Mouse (Mus musculus) lung, adult 2 months (tissue): ENCODE results near the gene Dmrt3. TPM values are rescaled to one million over a fixed set of nuclear protein-coding genes. Genes with fewer than 3 reads are reported as not detected.
A peak's percentile ranks its signal among the peaks of the same experiment; 100 is the strongest.

ENCODE experiments used
- DNase-seq: peaks from one replicate; pipeline ENCODE4 v3.0.0; 2022
- H3K4me1 ChIP-seq: fragments of 200-500 bp; 2 replicates; pipeline ENCODE4 v1.6.1; 2011; ENCODE audit warnings: low read length; ENCODE audit not compliant: control insufficient read depth, insufficient read depth
- H3K4me3 ChIP-seq: fragments of 200-500 bp; replicated peaks from 2 replicates; pipeline ENCODE3; 2011; ENCODE audit warnings: low read depth, mild to moderate bottlenecking, control low read depth, low read length; ENCODE audit errors: extremely low read depth
- CTCF ChIP-seq: fragments of 200-500 bp; IDR thresholded peaks from 2 replicates; pipeline ENCODE4 v1.5.1; 2011; ENCODE audit warnings: mild to moderate bottlenecking, low read length, control low read depth; ENCODE audit not compliant: insufficient read depth
- POLR2A ChIP-seq: fragments of 200-500 bp; IDR thresholded peaks from 2 replicates; pipeline ENCODE4 v1.6.1; 2011; ENCODE audit warnings: low read depth, mild to moderate bottlenecking, control low read depth, low read length, borderline replicate concordance; ENCODE audit errors: extremely low read depth
- WGBS: fragments of 180-500 bp; shearing (Covaris S2); methylation state at CpG from one replicate; pipeline ENCODE4 v1.1.7; 2018; 5-methylcytosine and 5-hydroxymethylcytosine counted together
- polyA plus RNA-seq: library from polyadenylated mRNA; depleted of rRNA; stranded (reverse); fragments of >200 nt; gene quantifications from 2 replicates; pipeline ENCODE4 v1.2.3, GENCODE M21; 2012

The Dmrt3 gene
- polyA plus RNA-seq, 1 experiment: 1.0 TPM

DNA sequence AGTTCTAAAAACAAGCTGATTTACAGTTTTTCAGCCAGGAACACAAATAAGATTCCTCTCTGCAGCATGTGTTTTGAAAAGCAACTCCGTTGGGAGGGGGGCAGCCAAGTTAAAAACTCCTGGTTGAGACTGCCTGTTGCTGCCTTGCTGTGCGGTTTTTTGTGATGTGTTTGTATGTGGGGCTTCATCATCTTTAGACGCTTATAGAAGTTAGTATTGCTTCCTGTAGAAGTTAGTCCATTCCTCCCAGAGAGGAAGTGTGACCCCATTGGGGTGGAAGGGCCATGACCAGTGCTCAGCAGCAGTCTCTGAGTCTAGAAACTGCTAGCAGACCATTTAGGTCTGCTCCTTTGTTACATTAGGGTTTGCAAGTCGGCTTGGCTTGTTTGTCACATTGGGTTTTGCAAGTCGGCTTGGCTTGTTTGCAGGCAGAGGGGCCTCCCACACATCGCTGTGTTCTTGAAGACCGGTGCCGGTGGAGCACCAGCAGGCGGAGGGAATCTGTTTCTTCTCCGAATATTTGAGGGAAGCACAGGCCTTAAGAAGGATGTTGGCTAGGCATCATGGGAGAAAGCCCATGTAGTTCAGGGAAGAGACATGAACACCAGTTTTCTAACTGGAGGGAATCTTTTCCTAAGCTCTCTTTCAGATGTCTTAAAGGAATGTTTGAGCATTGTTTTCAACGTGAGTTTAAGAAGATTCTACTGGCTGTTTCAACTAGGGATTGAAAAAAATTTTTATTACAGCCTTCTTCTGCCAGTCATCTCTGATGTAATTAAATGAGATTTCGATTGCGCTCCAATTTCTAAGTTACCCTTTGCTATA is 3.6 kb downstream of the Dmrt3 start:
- no peak for TF ChIP-seq POLR2A
- no peak for TF ChIP-seq CTCF
- Histone ChIP-seq H3K4me3 (no peak overlapping the region), H3K4me1 (no peaks in the 10 kb centered on the region; the same call in 1 of the 2 replicates)
- 12% methylated on average over 13 of the region's 13 CpGs for WGBS
- no peak for DNase-seq

DNA sequence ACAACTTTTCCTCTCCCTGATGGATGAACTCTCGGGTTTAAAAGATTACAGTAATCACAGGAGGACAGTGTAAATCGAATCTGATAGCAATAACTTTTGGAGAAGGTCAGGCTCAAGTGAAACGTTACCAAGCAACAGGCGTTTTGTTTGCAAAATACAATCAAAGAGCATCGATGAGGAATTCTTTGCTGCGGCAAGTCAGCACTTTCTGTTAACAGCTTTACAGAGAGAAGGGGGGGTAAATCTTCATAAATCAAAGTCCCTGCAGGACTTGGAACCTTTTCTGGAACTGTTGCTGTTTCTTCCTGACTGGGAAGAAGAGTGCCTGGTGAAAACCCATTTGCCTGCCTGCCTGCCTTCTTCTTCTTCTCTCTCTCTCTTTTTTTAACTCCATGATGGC is 5.8 kb downstream of the Dmrt3 start:
- 11% methylated on average over 6 of the region's 6 CpGs for WGBS
- Histone ChIP-seq H3K4me3 (no peak overlapping the region), H3K4me1 (no peaks in the 10 kb centered on the region)
- TF ChIP-seq POLR2A: no peak
- no peak for TF ChIP-seq CTCF
- DNase-seq: no peak

DNA sequence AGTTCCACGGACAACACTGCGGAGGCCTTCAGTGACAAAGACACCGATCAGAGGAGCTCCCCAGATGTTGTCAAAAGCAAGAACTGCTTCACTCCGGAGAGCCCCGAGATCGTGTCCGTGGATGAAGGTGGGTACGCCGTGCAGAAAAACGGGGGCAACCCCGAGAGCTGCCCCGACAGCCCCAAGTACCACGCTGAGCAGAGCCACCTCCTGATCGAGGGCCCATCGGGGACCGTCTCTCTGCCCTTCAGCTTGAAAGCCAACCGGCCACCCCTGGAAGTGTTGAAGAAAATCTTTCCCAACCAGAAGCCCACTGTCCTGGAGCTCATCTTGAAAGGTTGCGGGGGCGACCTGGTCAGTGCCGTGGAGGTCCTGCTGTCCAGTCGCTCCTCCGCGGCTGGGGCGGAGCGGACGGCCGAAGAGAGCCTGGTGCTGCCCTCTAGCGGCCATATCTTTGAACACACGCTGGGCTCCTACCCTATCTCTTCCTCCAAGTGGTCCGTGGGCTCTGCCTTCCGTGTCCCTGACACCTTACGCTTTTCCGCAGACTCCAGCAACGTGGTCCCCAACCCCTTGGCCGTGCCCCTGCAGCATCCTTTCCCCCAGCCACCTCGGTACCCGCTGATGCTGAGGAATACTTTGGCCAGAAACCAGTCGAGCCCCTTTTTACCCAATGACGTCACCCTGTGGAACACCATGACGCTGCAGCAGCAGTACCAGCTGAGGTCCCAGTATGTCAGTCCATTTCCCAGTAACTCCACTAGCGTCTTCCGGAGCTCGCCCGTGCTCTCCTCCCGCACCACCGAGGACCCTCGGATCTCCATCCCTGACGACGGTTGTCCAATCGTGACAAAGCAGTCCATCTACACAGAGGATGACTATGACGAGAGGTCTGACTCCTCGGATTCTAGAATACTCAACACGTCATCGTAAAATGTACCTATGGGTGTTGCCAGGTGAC is 12.5 kb downstream of the Dmrt3 start:
- Histone ChIP-seq H3K4me1 (no peaks in the 10 kb centered on the region), H3K4me3 (no peak overlapping the region)
- WGBS: 32% methylated on average over 54 of the region's 54 CpGs
- peak; percentile 67 for DNase-seq
- TF ChIP-seq POLR2A: no peak
- TF ChIP-seq CTCF: peak; percentile 65

DNA sequence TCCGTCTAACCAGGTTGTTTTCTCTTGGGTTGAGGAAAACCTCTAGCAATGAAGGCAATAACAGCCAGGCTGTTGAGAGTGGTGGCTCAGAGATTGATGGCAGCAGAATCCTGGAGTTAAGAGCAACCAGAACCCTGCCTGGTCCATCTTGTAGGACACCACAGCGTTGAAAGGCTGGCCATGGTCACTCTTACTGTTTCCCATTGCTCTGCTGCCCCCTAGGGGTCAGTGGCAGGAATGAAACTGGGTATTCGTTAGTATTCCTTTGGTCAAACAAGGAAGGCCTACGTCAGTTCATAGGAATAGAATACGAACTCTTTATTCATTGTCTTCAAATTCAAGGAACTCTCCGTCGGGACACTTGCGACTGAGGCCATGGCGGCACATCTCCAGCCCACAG is 18.4 kb downstream of the Dmrt3 start:
- peak; percentile 86 for TF ChIP-seq CTCF
- TF ChIP-seq POLR2A: no peak
- Histone ChIP-seq H3K4me1 (no peaks in the 10 kb centered on the region), H3K4me3 (no peak overlapping the region)
- DNase-seq: peak; percentile 49
- 12% methylated on average over 9 of the region's 9 CpGs for WGBS

DNA sequence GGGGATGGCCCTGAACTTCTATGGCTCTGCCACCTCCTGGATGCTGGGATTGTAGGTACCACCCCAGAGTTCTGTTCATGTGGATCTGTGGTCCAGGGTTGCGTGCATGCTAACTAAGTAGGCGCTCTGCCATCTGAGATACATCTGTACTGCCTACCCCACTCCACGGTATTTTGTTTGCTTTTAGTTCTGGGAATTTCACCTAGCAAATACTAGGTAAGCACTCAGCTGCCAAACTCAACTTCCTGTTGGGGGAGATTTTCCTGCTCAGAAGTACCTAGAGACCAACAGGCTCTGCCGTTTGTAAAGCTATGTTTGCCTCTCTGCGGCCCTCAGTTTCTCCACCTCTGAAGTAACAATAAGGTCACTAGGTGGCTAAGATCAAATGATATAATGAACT is 25.0 kb downstream of the Dmrt3 start:
- TF ChIP-seq POLR2A (no peak), CTCF (no peak)
- Histone ChIP-seq H3K4me1 (no peaks in the 10 kb centered on the region), H3K4me3 (no peak overlapping the region)
- no peak for DNase-seq
- whole genome bisulfite sequencing: 51% methylated on average over 5 of the region's 5 CpGs

DNA sequence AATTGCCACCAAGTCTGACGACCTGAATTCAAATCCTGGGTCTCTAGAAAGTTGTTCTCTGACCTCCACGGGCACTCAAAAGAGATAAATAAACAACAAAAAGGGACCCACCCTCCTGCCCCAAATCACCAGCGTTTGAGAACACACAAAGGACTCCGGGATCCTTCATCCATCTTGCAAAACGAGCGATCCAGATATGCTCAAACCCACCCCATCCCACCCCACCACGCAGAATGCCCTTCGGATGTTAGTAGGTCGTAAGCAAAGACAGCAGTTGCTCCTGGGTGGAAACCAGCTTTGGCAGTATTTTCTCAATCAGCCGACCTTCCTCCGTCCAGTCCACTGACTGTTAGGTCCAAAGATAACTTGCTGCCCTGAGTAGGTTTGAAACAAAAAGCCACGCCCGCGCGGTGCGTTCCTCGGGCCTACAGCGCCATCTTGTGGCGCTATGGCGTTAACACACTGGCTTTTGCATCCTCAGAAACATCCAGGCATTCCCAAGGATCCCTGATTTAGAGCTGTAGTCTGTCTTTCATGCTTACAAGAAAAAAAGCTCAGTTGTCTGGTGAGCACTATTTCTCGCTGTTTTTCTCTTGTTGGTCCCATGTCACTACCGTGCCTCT is 25.6 kb downstream of the Dmrt3 start:
- DNase-seq: peak; percentile 50
- TF ChIP-seq POLR2A: no peak
- peak; percentile 89 for TF ChIP-seq CTCF
- Histone ChIP-seq H3K4me1 (no peaks in the 10 kb centered on the region), H3K4me3 (no peak overlapping the region)
- WGBS: 9% methylated on average over 22 of the region's 22 CpGs

DNA sequence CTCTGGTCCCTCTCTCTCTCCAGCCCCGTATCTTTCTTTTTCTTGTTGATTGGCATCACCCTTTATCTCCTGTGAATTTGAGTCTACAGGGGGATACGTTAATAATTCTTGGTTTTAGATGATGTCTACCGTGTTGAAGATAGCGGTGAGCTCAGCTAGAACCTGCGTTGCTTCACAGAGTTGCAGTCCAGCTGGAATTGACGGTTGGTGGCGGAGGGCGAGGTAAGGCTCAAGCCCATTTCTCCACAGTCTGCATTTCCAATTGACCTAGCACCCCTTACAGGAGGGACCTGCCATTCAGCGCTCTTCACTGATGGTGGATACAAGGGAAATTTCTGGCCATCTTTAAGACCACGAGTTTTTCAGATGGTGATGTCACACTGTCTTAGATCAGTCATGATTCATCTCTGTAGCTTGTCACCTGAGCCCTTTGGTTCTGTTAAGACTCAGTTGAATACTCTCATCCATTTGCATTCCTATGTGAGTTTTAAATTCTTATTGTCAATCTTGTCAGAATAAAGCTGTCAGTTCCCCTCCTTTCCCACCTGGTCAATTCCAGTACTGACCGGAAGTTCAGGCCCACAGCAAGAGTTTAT is 28.8 kb downstream of the Dmrt3 start:
- Histone ChIP-seq H3K4me3 (no peak overlapping the region), H3K4me1 (no peaks in the 10 kb centered on the region)
- 72% methylated on average over 11 of the region's 11 CpGs for WGBS
- no peak for TF ChIP-seq POLR2A
- TF ChIP-seq CTCF: no peak
- DNase-seq: no peak

DNA sequence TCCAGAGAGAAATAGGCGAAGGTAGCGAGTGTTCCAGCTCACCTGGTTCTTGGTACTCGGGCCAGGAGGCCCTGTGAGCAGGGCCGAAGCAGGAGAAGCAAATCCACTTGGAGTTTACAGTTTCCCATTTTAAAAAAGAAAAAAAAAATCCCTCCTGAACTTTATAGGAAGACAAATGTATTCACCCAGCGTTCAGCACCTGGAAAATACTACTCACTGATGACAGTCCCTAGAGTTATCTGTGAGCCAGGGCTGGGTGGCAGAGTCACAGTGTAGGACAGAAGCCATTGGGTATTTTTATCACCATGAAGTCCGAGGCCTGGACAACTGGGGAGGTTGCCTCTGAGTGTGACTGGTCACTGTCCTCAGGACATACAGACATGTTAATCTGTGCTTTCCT is 31.7 kb downstream of the Dmrt3 start:
- Histone ChIP-seq H3K4me1 (no peaks in the 10 kb centered on the region), H3K4me3 (no peak overlapping the region)
- TF ChIP-seq CTCF (no peak), POLR2A (no peak)
- WGBS: 82% methylated on average over 6 of the region's 6 CpGs
- no peak for DNase-seq

DNA sequence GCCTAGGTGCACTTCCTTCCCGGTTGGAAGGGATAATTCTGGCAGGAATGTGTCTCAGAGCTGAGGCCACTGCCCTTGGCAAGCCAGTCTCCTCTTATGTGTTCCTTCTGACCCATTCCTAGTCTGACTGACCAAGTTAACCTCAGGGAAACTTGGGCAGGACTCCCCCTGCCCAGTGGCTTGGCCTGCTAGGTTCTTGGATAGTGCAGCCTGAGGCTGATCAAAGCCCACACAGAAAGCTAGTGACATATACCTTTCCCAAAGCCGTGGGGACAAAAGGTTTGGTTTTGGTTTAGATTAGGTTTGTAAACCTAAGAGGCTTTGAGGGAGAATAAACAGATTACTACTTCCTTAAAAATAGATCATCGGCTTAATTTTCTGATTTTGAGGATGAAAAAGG is 37.0 kb downstream of the Dmrt3 start:
- Histone ChIP-seq H3K4me1 (no peaks in the 10 kb centered on the region), H3K4me3 (no peak overlapping the region)
- no peak for DNase-seq
- WGBS: 59% methylated on average over 3 of the region's 3 CpGs
- no peak for TF ChIP-seq CTCF
- no peak for TF ChIP-seq POLR2A

DNA sequence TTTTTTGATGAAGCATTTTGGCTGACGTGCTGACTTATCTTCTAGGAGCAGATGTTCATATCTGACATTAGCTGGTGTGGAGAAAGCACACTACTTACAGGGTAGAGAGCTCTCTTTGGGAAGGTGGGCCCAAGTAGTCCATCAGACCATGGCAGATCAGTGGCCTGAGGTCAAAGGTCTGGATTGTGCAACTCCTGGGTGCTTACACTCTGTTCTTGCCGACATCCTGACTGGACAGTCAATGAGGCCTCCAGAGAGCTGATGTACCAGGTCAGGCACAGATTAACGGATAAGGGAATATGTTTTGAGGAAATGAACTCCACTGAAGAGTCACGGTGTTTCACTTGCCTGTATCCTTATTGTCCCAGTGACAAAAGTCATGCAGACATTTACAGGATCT is 38.6 kb downstream of the Dmrt3 start:
- H3K4me3 ChIP-seq: no peak overlapping the region
- WGBS: 58% methylated on average over 4 of the region's 4 CpGs
- TF ChIP-seq CTCF (no peak), POLR2A (no peak)

More for the DNA sequence above, 38.6 kb downstream of the Dmrt3 start:
- H3K4me1 ChIP-seq: no peaks in the 10 kb centered on the region
- DNase-seq: no peak
